Mouse (Mus musculus) forebrain, embryonic 11.5 days (tissue): ENCODE measurements at regions not wholly inside any gene's neighbourhood (a gene's known extent, or its start where the extent isn't known, plus 50 kb on each side); places are given as distances from the start of the nearest gene placed in this dataset.

Experiments used
- ATAC-seq: fragments of 200-750 bp; cut with Nextera tagmentation; replicated peaks from 2 replicates; pipeline ENCODE4 v1.8.0; 2017; ENCODE audit warnings: moderate TSS enrichment; ENCODE audit not compliant: low FRiP score
- DNase-seq: peaks from one replicate; pipeline ENCODE4 v3.0.0-alpha.2; 2017; ENCODE audit warnings: low spot score
- H3K27ac ChIP-seq: fragments of 300-500 bp; sonication (generic); 2 replicates; pipeline ENCODE4 v1.5.1; 2014; ENCODE audit warnings: low read depth, low read length
- H3K27me3 ChIP-seq: fragments of 300-500 bp; sonication (generic); 2 replicates; pipeline ENCODE4 v1.6.1; 2014; ENCODE audit warnings: mild to moderate bottlenecking, low read length, mixed read lengths; ENCODE audit not compliant: control insufficient read depth, insufficient read depth
- H3K36me3 ChIP-seq: fragments of 300-500 bp; sonication (generic); 2 replicates; pipeline ENCODE4 v1.6.1; 2014; ENCODE audit warnings: mild to moderate bottlenecking, low read length, moderate library complexity, mixed read lengths; ENCODE audit not compliant: control insufficient read depth, insufficient read depth
- H3K4me1 ChIP-seq: fragments of 300-500 bp; sonication (generic); replicated peaks from 2 replicates; pipeline ENCODE4 v1.6.1; 2014; ENCODE audit warnings: low read length, mixed read lengths; ENCODE audit not compliant: control insufficient read depth, insufficient read depth
- H3K4me2 ChIP-seq: fragments of 300-500 bp; sonication (generic); 2 replicates; pipeline ENCODE4 v1.6.1; 2014; ENCODE audit warnings: low read depth, mild to moderate bottlenecking, low read length, moderate library complexity, mixed read lengths; ENCODE audit not compliant: severe bottlenecking
- H3K4me3 ChIP-seq: fragments of 300-500 bp; sonication (generic); 2 replicates; pipeline ENCODE4 v1.5.1; 2014; ENCODE audit warnings: low read depth, low read length
- H3K9ac ChIP-seq: fragments of 300-500 bp; sonication (generic); 2 replicates; pipeline ENCODE4 v1.6.1; 2014; ENCODE audit warnings: low read length
- H3K9me3 ChIP-seq: fragments of 300-500 bp; sonication (generic); 2 replicates; pipeline ENCODE4 v1.6.1; 2016; ENCODE audit warnings: low read length, mixed read lengths; ENCODE audit not compliant: control insufficient read depth
- WGBS: fragments of 180-500 bp; shearing (Covaris S2); extraction: QIAGEN DNeasy Blood & Tissue Kit; methylation state at CpG from one replicate; pipeline ENCODE4 v1.1.7; 2014; 5-methylcytosine and 5-hydroxymethylcytosine counted together
- microRNA counts: library from miRNA; unstranded; fragments of <30 nt; microRNA quantifications from one replicate; lab custom pipeline; 2015
- microRNA-seq: library from miRNA; unstranded; fragments of <30 nt; microRNA quantifications from one replicate; pipeline ENCODE4, GENCODE M21; 2016; ENCODE audit not compliant: insufficient number of aligned reads

- Histone ChIP-seq H3K4me1 (0 out of 2 replicates have a peak, but pooled peaks cover 2% of the 10 kb centered on the region), H3K4me3 (peak overlapping the region; percentile 32), H3K27ac (peak overlapping the region; percentile 88), H3K4me2 (peak overlapping the region; percentile 62; the same call in 1 of the 2 replicates), H3K36me3 (no peaks in the 10 kb centered on the region), H3K9me3 (no peaks in the 10 kb centered on the region), H3K27me3 (no peaks in the 10 kb centered on the region), H3K9ac (peak overlapping the region; percentile 86)
- ATAC-seq (no peak), DNase-seq (no peak)
- WGBS: 15% methylated on average over 5 of the region's 5 CpGs
Observed at GRCm38 (mm10) chr6:51379074-51379473, 53.4 kb upstream of the Nfe2l3 start.

GRCm38 (mm10) chr6:51379560-51380274 is 52.8 kb upstream of the Nfe2l3 start:
- Histone ChIP-seq H3K27me3 (no peaks in the 10 kb centered on the region), H3K27ac (peak overlapping the region; percentile 88), H3K4me2 (peak overlapping the region; percentile 62), H3K9ac (peak overlapping the region; percentile 86), H3K4me3 (peak overlapping the region; percentile 32), H3K36me3 (no peaks in the 10 kb centered on the region), H3K4me1 (0 out of 2 replicates have a peak, but pooled peaks cover 2% of the 10 kb centered on the region), H3K9me3 (no peaks in the 10 kb centered on the region)
- ATAC-seq: peak; percentile 69
- peak; percentile 88 for DNase-seq
- WGBS: 5% methylated on average over 36 of the region's 36 CpGs

- H3K27me3 ChIP-seq: no peaks in the 10 kb centered on the region
- H3K4me3 ChIP-seq: no peak overlapping the region
- DNase-seq (no peak), ATAC-seq (0 out of 2 replicates have a peak, but pooled peaks have one; percentile 4)
- H3K4me1 ChIP-seq: 0 out of 2 replicates have a peak, but pooled peaks cover 2% of the 10 kb centered on the region
- no peak overlapping the region; the same call in 1 of the 2 replicates for H3K4me2 ChIP-seq
- peak overlapping the region; percentile 86; the same call in 1 of the 2 replicates for H3K9ac ChIP-seq
- H3K27ac ChIP-seq: no peak overlapping the region
- WGBS: 82% methylated on average over 4 of the region's 4 CpGs
- no peaks in the 10 kb centered on the region for H3K36me3 ChIP-seq
- no peaks in the 10 kb centered on the region for H3K9me3 ChIP-seq
Observed at GRCm38 (mm10) chr6:51380275-51380575, 52.2 kb upstream of the Nfe2l3 start.

- no peak for DNase-seq
- Histone ChIP-seq H3K27me3 (no peaks in the 10 kb centered on the region), H3K4me1 (0 out of 2 replicates have a peak, but pooled peaks cover 2% of the 10 kb centered on the region), H3K4me2 (no peak overlapping the region), H3K36me3 (no peaks in the 10 kb centered on the region), H3K27ac (no peak overlapping the region), H3K9ac (peak overlapping the region; percentile 7; the same call in 1 of the 2 replicates), H3K9me3 (no peaks in the 10 kb centered on the region), H3K4me3 (no peak overlapping the region)
- WGBS: 28% methylated on average over 9 of the region's 9 CpGs
- no peak for ATAC-seq
Observed at GRCm38 (mm10) chr6:51381465-51381864, 51.0 kb upstream of the Nfe2l3 start.

MicroRNA genes in the stretch of these regions (microRNA counts, 519-probe panel; counts per million panel counts)
- 5,792 counts per million, percentile 75 among the panel's probes with 10 or more counts for microRNA mmu-miR-148a (lab: Ali Mortazavi, UCI)

Small RNA genes in the stretch of these regions (microRNA-seq; reads per million reads assigned to microRNA genes)
- 527 reads per million, percentile 59 among the genes with 10 or more reads in this experiment for gene Mir148a
